Mouse (Mus musculus) hindbrain, embryonic 11.5 days (tissue): ENCODE data around the gene Gclc. TPM values are rescaled to one million over a fixed set of nuclear protein-coding genes. Genes with fewer than 3 reads are reported as not detected.

ENCODE experiments used
- ATAC-seq: fragments of 200-750 bp; cut with Nextera tagmentation; 2 replicates; pipeline ENCODE4 v1.8.0; 2017; ENCODE audit warnings: mild to moderate bottlenecking, moderate TSS enrichment, moderate library complexity; ENCODE audit not compliant: low FRiP score
- DNase-seq: peaks from one replicate; pipeline ENCODE4 v3.0.0-alpha.2; 2015; ENCODE audit warnings: low spot score
- H3K27ac ChIP-seq: fragments of 300-500 bp; sonication (generic); 2 replicates; pipeline ENCODE4 v1.5.1; 2014; ENCODE audit warnings: mild to moderate bottlenecking, low read depth, low read length
- H3K27me3 ChIP-seq: fragments of 300-500 bp; sonication (generic); 2 replicates; pipeline ENCODE4 v1.6.1; 2014; ENCODE audit warnings: mild to moderate bottlenecking, low read length, moderate library complexity, mixed read lengths; ENCODE audit not compliant: control insufficient read depth, insufficient read depth
- H3K36me3 ChIP-seq: fragments of 300-500 bp; sonication (generic); 2 replicates; pipeline ENCODE4 v1.6.1; 2014; ENCODE audit warnings: mild to moderate bottlenecking, low read length, moderate library complexity, mixed read lengths; ENCODE audit not compliant: control insufficient read depth, insufficient read depth
- H3K4me1 ChIP-seq: fragments of 300-500 bp; sonication (generic); replicated peaks from 2 replicates; pipeline ENCODE4 v1.6.1; 2014; ENCODE audit warnings: low read length, mixed read lengths; ENCODE audit not compliant: control insufficient read depth, insufficient read depth
- H3K4me2 ChIP-seq: fragments of 300-500 bp; sonication (generic); replicated peaks from 2 replicates; pipeline ENCODE4 v1.6.1; 2014; ENCODE audit warnings: mild to moderate bottlenecking, low read depth, low read length
- H3K4me3 ChIP-seq: fragments of 300-500 bp; sonication (generic); 2 replicates; pipeline ENCODE4 v1.5.1; 2014; ENCODE audit warnings: low read depth, low read length
- H3K9ac ChIP-seq: fragments of 300-500 bp; sonication (generic); 2 replicates; pipeline ENCODE4 v1.6.1; 2014; ENCODE audit warnings: low read depth, low read length
- H3K9me3 ChIP-seq: fragments of 300-500 bp; sonication (generic); 2 replicates; pipeline ENCODE4 v1.6.1; 2016; ENCODE audit warnings: low read length; ENCODE audit not compliant: control insufficient read depth
- WGBS: fragments of 180-500 bp; shearing (Covaris S2); extraction: QIAGEN DNeasy Blood & Tissue Kit; methylation state at CpG from one replicate; pipeline ENCODE4 v1.1.7; 2014; 5-methylcytosine and 5-hydroxymethylcytosine counted together
- polyA plus RNA-seq: library from polyadenylated mRNA; unstranded; fragments of >200 nt; fragmentation: Nextera tagmentation; extraction: Ambion mirVana; gene quantifications from 2 replicates; pipeline ENCODE4 v1.2.1, GENCODE M21; 2014

Gclc gene
- polyA plus RNA-seq, 1 experiment from 2014 or later = 19.5 TPM

DNA sequence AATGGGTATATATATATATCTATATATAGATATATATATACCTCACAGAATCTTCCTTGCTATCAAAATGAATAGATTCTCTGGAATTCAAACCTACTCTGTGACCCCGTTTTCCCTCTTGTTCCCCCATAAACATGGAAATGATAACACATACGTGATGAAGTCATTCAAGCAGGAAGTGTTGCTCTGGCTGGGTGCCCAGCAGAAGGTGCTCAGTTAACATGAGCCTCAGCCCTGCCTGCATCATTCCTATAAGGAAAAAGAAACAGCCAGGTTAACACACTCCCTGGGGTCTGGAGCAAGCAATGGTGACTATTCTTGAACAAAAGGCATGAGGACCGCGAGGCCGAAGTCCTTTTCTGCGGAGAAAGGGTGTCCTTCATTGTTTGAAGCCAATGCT, 54.1 kb downstream of the Gclc start:
- WGBS = 86% methylated on average over 6 of the region's 6 CpGs
- no peak overlapping the region for H3K27ac ChIP-seq
- DNase-seq = no peak
- H3K4me2 ChIP-seq = no peak overlapping the region
- no peaks in the 10 kb centered on the region for H3K36me3 ChIP-seq
- no peak for ATAC-seq
- H3K9ac ChIP-seq = no peak overlapping the region
- H3K9me3 ChIP-seq = no peaks in the 10 kb centered on the region
- no peaks in the 10 kb centered on the region for H3K4me1 ChIP-seq
- no peaks in the 10 kb centered on the region for H3K27me3 ChIP-seq
- no peak overlapping the region for H3K4me3 ChIP-seq

DNA sequence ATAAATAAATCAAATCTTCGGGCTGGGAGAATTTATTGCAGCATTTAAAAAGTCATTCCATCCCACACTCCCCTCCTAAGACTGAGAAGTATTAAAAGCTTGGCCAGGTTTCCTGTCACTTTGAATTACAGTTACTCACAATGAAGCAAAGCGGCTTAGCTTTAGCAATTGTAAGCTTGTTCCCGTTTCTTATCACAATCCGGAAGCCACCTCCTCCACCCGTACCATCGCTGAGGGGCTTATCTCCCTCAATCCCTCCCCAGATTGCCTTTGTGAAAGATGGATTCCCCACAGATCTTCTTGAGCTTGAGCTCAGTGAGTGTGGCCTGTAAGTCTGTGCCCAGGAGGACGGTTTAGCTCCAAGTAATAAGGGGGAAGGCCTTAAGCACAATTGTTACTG, 64.5 kb downstream of the Gclc start:
- no peak overlapping the region for H3K27ac ChIP-seq
- no peaks in the 10 kb centered on the region for H3K9me3 ChIP-seq
- H3K4me2 ChIP-seq = no peak overlapping the region
- no peak for ATAC-seq
- no peak overlapping the region for H3K9ac ChIP-seq
- H3K4me1 ChIP-seq = no peaks in the 10 kb centered on the region
- H3K36me3 ChIP-seq = no peaks in the 10 kb centered on the region
- WGBS = 88% methylated on average over 7 of the region's 7 CpGs
- no peak overlapping the region for H3K4me3 ChIP-seq
- H3K27me3 ChIP-seq = no peaks in the 10 kb centered on the region
- DNase-seq = no peak

DNA sequence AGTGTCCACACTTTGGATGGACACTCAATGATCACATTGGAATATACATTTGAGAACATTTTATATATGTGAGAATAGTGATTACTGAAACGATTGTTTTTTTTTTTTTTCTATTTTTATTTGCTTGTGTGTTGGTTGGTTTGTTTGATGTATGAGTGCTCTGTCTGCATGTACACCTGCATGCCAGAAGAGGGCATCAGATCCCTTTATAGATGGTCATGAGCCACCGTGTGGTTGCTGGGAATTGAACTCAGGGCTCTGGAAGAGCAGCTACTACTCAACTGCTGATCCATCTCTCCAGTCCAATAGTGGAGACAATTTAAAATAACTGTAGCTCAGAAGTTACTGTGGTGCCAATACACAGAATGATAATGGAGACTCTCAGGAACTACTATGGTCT, 65.0 kb downstream of the Gclc start:
- H3K9ac ChIP-seq = no peak overlapping the region
- H3K36me3 ChIP-seq = no peaks in the 10 kb centered on the region
- H3K27ac ChIP-seq = no peak overlapping the region
- no peaks in the 10 kb centered on the region for H3K9me3 ChIP-seq
- H3K27me3 ChIP-seq = no peaks in the 10 kb centered on the region
- no peaks in the 10 kb centered on the region for H3K4me1 ChIP-seq
- DNase-seq = no peak
- 73% methylated on average over 2 of the region's 2 CpGs for WGBS
- no peak for ATAC-seq
- no peak overlapping the region for H3K4me3 ChIP-seq
- H3K4me2 ChIP-seq = no peak overlapping the region

DNA sequence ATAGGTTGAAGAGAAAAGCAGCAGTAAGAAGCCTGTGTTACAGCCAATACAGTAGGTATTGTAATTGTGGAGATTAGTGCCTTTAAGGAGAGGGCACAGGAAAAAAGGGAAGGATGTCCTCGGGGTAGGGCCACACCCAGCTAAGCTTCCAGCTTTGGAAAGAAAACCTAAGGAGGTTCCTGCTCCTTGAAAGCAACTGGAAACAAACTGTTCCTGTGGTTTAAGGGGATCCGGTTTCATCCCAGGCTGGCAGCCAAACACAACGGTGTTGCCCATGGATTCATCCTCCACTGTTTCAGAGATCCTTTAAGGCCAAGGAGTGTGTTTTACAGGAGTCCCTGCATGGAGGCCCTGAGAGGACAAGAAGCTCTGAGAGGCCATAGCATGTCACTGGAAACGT, 66.5 kb downstream of the Gclc start:
- 63% methylated on average over 4 of the region's 4 CpGs for WGBS
- H3K4me3 ChIP-seq = no peak overlapping the region
- DNase-seq = no peak
- no peak for ATAC-seq
- no peaks in the 10 kb centered on the region for H3K36me3 ChIP-seq
- H3K27me3 ChIP-seq = no peaks in the 10 kb centered on the region
- no peak overlapping the region for H3K4me2 ChIP-seq
- no peaks in the 10 kb centered on the region for H3K9me3 ChIP-seq
- H3K4me1 ChIP-seq = no peaks in the 10 kb centered on the region
- no peak overlapping the region for H3K27ac ChIP-seq
- no peak overlapping the region for H3K9ac ChIP-seq

DNA sequence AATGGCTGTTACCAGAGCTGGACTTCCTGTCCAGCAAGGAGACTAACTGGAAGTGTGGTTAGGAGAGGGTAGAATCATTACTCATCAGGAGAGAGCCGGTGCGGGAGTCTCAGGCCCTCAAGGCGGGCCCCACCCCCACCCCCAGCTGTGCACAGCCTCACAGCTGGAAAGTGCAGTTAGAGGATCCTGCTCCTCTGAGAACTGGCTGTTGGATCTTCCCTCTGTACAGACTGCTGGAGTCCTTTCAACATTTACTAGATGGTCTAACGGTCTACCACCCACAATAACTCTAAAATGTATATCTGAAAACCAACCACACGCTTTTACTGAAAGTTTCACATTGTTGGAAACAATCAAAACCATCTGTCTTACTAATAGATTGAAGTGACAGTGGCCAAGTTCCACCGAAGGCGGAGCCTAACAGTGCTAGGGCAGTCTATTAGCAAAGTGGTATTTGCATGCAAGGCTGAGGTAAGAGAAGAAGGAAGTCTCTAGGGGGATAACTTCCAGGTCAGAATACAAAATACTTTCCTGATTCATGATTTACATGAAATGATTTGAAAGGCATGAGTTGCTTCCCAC, 71.1 kb downstream of the Gclc start:
- Histone ChIP-seq H3K4me2 (no peak overlapping the region), H3K36me3 (no peaks in the 10 kb centered on the region), H3K9ac (no peak overlapping the region), H3K4me3 (no peak overlapping the region), H3K27ac (no peak overlapping the region), H3K4me1 (0 out of 2 replicates have a peak, but pooled peaks cover 2% of the 10 kb centered on the region), H3K27me3 (no peaks in the 10 kb centered on the region), H3K9me3 (no peaks in the 10 kb centered on the region)
- ATAC-seq (peak; percentile 49; the same call in 1 of the 2 replicates), DNase-seq (peak; percentile 37)
- WGBS = 11% methylated on average over 7 of the region's 7 CpGs

DNA sequence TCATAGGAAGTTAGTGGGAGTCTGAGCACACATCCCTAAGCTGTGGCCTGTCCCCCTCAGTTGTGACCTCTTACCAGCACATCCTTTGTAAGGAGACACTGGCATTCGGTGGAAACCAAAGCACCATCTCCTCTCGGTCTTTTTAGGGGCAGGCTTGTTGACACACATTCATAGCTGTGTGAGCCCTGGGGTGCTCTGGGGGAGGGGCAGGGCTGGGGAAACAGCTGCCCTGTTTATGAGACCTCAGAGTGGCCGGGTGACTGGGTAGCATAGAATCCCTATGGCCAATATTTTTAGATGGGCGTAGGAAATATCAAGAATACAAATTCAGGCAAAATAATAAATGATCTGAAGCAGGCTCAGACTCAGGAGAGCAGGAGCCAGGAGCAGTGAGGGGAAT, 71.9 kb downstream of the Gclc start:
- Histone ChIP-seq H3K9me3 (no peaks in the 10 kb centered on the region), H3K36me3 (no peaks in the 10 kb centered on the region), H3K4me3 (no peak overlapping the region), H3K27ac (no peak overlapping the region), H3K9ac (no peak overlapping the region), H3K4me1 (0 out of 2 replicates have a peak, but pooled peaks cover 2% of the 10 kb centered on the region), H3K27me3 (no peaks in the 10 kb centered on the region), H3K4me2 (no peak overlapping the region)
- ATAC-seq = no peak
- WGBS = 27% methylated on average over 4 of the region's 4 CpGs
- DNase-seq = no peak

DNA sequence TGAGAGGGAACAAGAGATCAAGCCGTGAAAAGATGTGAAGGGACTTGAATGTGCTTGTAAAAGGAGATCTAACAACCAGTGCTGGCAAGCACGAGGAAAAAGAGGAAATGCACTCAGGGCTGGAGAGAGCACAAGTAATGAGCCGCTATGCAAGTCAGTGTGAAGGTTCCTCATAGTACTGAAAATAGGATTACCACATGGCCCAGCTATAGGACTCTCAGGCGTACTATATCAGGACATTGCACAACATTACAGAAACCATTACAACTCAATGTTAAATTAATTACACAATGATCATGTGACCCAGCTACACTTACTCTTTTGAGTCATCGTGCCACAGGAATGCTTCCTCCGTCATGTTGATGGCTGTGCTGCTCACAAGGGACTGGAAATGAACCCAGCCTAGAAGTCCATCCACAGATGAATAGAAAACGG, 74.2 kb downstream of the Gclc start:
- WGBS = 81% methylated on average over 7 of the region's 7 CpGs
- Histone ChIP-seq H3K9ac (no peak overlapping the region), H3K9me3 (no peaks in the 10 kb centered on the region), H3K27ac (no peak overlapping the region), H3K4me2 (no peak overlapping the region), H3K27me3 (no peaks in the 10 kb centered on the region), H3K4me1 (0 out of 2 replicates have a peak, but pooled peaks cover 2% of the 10 kb centered on the region), H3K36me3 (no peaks in the 10 kb centered on the region), H3K4me3 (no peak overlapping the region)
- DNase-seq (no peak), ATAC-seq (no peak)

DNA sequence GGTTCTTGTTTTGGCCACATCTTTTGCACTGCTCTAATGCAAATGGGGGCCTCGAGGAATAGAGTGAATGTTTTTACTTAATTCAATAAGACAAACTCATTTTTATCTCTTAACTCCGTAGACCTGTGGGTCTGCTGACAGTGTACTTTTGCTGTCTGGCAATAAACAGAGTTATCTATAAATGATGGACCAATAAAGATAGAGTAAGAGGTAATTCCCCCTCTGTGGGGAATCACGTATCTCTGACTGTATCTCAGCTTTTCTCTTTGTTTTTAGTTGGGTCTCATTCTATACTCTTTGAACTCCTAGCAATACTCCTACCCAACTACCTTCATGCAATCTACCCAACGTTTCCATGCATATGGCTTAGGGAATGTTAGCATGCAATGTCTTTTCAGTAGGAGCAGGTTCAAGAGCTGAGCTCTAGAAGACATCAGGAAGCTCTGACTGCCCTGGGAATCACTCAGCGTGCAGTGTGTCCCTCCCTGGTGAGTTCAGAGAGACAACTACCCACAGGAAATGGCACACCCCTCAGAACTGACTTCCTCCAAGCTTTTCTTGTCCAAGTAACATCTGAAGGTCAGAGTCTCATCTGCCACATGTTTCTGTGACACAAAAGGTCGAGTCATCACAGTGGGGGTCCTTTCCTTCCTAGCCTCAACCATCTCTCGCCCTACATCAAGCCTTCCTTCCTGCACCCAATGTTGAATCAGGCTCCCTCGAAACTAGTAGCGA, 80.1 kb downstream of the Gclc start:
- no peak for DNase-seq
- no peaks in the 10 kb centered on the region for H3K4me1 ChIP-seq
- WGBS = 70% methylated on average over 9 of the region's 9 CpGs
- H3K4me3 ChIP-seq = no peak overlapping the region
- H3K27me3 ChIP-seq = no peaks in the 10 kb centered on the region
- no peak overlapping the region for H3K4me2 ChIP-seq
- no peak for ATAC-seq
- H3K9ac ChIP-seq = no peak overlapping the region
- no peaks in the 10 kb centered on the region for H3K9me3 ChIP-seq
- H3K36me3 ChIP-seq = no peaks in the 10 kb centered on the region
- H3K27ac ChIP-seq = no peak overlapping the region

DNA sequence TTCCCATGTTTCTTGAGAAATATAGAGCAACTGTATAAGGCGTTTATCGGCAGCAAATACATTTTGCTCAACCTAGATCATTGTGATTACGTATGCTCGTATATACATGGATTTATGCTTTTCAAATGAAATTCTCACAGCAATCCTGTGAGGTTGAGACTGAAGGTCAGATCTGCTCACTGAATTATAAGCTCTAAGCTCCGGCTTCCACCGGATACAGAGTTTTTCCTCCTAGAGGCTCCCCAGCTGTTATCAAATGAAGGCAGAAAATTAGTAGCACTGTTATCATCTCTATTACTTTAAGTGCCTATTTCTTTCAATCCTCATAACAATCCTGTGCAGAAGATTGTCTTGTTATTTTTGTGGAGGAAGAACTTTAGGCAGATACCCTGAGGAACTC, 80.8 kb downstream of the Gclc start:
- 93% methylated on average over 6 of the region's 6 CpGs for WGBS
- Histone ChIP-seq H3K27me3 (no peaks in the 10 kb centered on the region), H3K4me1 (no peaks in the 10 kb centered on the region), H3K9me3 (no peaks in the 10 kb centered on the region), H3K36me3 (no peaks in the 10 kb centered on the region), H3K4me3 (no peak overlapping the region), H3K4me2 (no peak overlapping the region), H3K27ac (no peak overlapping the region), H3K9ac (no peak overlapping the region)
- ATAC-seq (no peak), DNase-seq (no peak)
